Mouse (Mus musculus): Measurements from ENCODE around the gene Col20a1. TPM values are rescaled to one million over a fixed set of nuclear protein-coding genes. Genes with fewer than 3 reads are reported as not detected.

The Col20a1 gene
- 1 to 10 TPM; 1.9 to 2.1 TPM for total RNA-seq (2021)
- long read RNA-seq, partial matches to known transcripts: 1 of 3 reads
- long read RNA-seq, other reads (novel, unspliced or antisense): 2 of 3 reads

- no peak for DNase-seq (ENCODE audit: low spot score in 2 of 2)
Observed at GRCm38 (mm10) chr2:180986449-180986848, at the start of gene Col20a1. Col20a1 (plus strand) TSS chr2:180986535.

DNA sequence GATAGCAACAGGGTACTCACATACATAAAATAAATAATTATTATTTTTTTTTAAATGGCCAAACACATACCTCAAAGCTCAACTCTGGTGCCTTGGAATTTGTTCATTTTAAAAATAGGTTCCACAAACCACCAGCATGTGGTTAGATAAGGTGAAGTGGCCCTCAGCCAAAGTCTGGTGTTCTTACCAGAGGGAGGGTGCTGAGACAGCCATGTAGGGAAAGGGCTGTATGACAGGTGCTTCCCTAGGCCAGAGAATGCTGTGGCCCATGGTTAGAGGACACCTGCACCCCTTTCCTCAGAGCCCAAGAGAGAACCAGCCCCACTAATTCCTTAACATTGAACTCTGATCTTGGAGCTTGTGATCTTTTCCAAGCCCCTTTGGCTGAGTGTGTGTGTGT lies 46.1 kb upstream of the Col20a1 start:
- DNase-seq (ENCODE audit: low spot score in 2 of 2): no peak

GRCm38 (mm10) chr2:180941869-180942268 lies 44.5 kb upstream of the Col20a1 start:
- peak in 1 of 2 experiments; percentile 75 for DNase-seq (ENCODE audit: low spot score in 2 of 2)

DNA sequence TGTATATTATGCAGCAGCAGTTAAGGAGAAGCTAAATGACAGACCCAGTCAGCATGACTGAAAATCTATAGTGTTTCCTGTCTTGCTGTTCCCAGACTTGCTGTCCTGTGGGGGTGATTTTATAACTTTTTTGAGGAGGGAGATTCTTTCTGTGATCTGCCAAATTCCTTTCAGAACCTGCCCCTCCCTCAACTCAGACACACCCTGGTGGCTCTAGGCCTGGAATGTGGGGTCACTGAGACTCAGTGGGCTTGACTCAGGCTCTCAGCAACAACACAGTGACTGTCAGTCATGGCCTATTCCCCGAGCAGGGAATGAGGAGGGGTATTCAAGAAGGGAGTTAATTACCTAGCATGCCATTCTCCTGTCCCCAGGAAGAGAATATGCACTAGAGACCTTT lies 36.4 kb upstream of the Col20a1 start:
- DNase-seq (ENCODE audit: low spot score in 2 of 2): no peak

DNA sequence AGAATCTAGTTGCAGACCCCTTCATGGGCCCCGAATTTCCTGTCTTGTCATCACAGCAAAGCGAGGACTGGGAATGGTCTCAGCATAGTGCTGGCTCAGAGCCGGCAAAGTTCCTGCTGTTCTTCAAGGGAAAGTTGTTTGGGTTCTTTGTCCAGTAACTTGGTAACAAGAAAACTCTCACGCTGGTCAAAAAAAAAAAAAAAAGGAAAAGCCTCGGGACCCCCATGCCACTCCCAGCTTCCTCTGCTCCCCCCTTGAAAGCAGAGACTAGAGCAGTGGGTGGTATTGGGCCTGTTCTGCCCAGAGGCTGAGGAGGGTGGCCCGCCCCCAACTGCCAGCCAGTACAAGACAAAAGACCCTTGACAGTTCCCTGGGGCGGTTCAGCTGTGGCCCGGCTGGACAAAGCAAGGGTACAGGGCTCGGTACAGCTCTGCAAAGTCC lies 33.6 kb upstream of the Col20a1 start:
- DNase-seq (ENCODE audit: low spot score in 2 of 2): peak in 1 of 2 experiments; percentile 30

DNA sequence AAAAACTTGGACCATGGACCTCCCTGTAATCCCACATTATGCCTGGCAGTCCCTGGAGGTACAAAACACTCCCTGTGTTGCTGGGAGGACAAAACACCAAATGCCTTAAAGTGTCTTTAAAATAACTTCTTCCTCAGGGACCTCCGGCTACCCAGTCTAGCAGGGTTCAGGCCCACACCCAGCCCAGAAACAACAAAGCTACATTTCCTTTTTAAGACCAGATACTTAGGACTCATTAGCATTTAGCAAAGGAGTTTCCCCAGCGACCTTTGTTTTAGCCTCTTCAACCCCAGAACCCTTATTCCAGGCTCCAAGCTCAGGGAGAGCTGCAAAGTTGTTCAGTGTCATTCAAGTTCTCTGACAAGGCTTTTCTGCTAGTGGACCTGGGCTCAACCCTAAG lies 32.7 kb upstream of the Col20a1 start:
- no peak for DNase-seq (ENCODE audit: low spot score in 2 of 2)

GRCm38 (mm10) chr2:180954061-180955047 lies 32.0 kb upstream of the Col20a1 start, which contains the start of gene Nkain4:
Nkain4 (minus strand) TSS chr2:180954699.
- DNase-seq (ENCODE audit: low spot score in 2 of 2): peak; percentile 30 to 55

GRCm38 (mm10) chr2:180959605-180960004 lies 26.7 kb upstream of the Col20a1 start:
- no peak for DNase-seq (ENCODE audit: low spot score in 2 of 2)

DNA sequence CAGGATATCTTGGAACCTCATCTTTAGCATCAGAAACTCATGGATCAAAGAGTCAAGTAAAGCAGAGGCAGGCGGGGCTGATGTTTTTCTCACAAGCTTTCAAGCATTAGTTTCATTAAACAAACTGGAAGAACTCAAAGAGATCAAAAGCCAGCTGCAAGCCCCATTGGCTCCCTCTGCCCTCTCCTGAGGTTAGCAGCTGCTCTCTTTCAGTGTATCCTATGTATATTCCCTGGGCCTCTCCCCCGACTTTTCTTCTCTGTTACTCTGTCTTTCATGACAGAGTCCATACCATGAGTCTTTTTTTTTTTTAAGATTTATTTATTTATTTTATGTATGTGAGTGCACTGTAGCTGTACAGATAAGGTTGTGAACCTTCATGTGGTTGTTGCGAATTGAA lies 26.1 kb upstream of the Col20a1 start:
- no peak for DNase-seq (ENCODE audit: low spot score in 2 of 2)

GRCm38 (mm10) chr2:180962616-180963308 lies 23.6 kb upstream of the Col20a1 start:
- no peak for DNase-seq (ENCODE audit: low spot score in 2 of 2)

DNA sequence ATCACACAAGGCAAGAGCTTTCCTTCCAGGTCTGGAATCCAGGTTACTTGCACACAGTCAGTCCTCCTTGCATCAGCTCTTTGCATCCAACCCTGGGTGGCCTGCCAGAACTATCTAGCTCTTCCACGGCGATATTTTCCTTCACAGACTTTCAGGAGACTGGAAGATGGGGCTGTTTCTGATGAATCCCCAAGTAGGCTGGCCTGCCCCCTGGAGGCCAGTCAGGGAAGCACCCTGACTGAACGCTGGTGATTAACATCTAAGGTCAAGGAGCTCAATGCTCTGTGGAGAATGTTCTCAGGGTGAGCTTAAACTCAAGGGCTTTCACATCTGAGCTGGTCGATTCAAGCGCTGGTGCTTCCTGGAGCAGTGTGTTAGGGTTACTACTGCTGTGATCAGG lies 22.4 kb upstream of the Col20a1 start:
- DNase-seq (ENCODE audit: low spot score in 2 of 2): peak; percentile 62 to 84

DNA sequence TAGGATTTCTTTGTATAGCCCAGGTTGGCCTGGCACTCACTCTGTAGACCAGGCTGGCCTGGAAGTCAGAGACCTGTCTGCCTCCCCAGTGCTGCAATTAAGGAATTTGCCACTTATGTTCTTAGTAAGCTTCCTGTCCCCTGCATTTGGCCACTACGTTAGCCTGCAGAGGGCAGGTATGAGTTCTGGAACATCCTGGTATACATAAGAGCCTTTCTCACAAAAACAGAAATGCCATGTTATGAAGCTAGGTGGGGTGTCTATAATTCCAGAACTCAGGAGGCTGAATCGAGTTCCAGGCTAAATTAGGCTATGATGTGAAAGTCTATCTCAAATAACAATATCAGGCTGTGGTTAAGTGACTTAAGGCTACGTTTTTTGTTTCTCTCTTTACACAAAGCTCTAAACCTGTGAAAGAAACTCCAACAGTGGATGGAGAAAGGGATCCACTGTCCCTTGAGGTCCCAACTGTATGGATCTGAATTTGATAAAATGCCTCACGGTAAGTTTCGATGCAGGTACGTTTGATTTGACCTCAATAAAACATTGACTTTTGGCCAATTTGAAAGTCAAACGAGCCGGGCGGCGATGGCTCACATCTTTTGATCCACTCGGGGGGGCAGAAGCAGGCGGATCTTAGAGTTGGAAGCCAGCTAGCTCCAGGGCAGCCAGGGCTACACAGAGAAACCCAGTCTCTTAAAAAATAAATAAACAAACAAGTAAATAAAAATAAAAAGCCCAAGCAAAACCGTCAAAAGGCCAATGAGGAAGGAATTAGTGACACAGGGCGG lies 20.0 kb upstream of the Col20a1 start:
- peak in 1 of 2 experiments; percentile 34 for DNase-seq (ENCODE audit: low spot score in 2 of 2)

DNA sequence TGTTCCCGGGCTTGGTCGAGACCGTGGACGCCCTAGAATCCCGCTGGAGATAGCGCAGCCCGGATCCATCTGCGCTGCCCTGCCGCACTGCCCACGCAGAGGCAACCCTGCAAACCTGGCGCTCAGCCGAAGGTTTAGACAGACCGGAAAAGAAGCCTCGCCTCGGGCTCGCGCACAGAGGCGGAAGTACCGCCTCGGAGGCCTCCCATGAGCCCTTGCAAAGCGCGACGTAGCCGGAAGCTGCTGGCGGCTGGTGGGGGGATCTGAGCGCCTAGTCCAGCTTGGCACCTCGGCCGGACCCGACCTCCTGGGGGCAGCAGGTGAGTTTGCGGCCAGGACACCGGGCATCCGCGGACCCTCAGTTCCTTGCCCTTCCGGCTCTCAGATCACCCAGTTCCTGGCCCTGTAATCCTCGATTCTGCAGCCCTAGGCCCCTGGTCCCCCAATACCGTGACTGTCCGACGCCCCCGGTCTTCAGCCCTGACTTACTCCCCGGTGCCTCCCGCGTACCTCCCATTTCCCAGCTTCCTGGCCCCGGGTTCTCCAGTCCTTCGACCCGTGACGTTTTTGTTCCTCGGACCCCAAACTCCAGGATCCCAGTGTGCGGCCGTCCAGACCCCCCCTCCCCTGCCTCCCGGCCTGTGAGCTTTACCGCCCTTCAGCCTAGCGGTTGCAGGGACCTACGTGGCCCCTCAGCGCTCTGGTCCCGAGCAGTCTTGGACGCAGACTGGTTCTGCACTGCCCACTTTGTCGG lies 19.1 kb upstream of the Col20a1 start, which contains the start of gene Arfgap1:
Gene Arfgap1, plus strand, starts transcription at position 216 of the 754 bp plus-strand sequence.
- DNase-seq (ENCODE audit: low spot score in 2 of 2): peak; percentile 90 to 95

DNA sequence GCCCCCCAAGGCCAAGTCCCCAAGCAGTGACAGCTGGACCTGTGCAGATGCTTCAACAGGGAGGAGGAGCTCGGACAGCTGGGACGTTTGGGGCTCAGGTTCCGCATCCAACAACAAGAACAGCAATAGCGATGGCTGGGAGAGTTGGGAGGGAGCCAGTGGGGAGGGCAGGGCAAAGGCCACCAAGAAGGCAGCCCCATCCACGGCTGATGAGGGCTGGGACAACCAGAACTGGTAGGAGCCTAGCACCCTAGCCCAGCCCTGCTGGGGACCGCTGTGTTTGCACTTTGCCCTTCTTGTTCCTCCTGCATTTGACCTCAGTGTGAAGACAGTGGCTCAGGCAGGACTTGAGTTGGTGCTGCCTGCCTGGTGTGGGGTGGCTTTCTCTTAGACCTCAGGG lies 5.2 kb upstream of the Col20a1 start:
- DNase-seq (ENCODE audit: low spot score in 2 of 2): no peak

DNA sequence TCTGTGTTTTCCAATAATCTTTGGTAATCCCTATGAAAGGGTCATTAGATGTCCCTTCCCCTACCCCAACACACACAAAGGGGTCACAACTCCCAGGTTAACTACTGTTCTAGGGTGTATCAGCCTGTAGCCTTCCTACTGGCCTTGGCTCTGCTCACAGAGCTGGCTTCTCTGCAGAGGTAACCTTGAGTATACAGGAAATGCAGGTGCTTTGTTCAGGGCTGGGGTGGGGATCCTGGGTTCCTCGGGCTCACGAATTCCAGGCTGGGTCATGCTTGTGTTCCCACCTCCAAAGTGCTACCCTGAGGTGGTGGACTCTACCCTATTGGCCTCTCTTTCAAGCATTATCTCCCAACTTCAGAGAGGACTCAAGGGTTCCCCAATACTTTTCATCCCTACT lies 700 bp upstream of the Col20a1 start:
- DNase-seq (ENCODE audit: low spot score in 2 of 2): no peak

- no peak for DNase-seq (ENCODE audit: low spot score in 2 of 2)
Observed at GRCm38 (mm10) chr2:180987001-180987400, 666 bp downstream of the Col20a1 start.

DNA sequence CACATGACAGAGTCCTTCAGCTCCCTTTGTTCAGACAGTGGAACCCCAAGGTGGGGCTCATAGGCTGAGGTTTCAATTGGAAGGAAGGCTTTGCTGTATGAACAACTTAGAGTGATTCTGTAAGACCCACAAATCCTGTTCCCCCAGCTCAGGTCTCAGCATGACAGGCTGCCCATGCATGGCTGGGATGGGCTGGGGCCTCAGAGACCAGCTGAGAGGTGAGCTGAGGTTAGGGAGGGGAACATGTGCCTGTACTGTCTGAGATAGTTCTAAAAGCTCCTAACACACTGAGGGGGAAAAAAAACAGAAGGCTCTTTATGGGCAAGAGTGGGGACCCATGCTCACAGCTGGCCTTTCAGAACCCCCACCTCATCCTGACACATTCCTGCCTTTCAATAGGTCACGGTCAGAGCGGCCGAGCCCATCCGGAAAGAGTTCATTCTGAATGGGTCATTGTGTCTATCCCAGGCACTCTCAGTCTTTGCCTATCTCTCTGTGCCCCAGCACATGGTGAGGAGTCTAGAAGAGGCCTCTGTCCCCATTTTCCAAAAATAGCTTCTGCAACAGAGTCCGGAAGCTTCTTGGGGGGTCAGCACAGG lies 1.2 kb downstream of the Col20a1 start:
- DNase-seq (ENCODE audit: low spot score in 2 of 2): no peak

DNA sequence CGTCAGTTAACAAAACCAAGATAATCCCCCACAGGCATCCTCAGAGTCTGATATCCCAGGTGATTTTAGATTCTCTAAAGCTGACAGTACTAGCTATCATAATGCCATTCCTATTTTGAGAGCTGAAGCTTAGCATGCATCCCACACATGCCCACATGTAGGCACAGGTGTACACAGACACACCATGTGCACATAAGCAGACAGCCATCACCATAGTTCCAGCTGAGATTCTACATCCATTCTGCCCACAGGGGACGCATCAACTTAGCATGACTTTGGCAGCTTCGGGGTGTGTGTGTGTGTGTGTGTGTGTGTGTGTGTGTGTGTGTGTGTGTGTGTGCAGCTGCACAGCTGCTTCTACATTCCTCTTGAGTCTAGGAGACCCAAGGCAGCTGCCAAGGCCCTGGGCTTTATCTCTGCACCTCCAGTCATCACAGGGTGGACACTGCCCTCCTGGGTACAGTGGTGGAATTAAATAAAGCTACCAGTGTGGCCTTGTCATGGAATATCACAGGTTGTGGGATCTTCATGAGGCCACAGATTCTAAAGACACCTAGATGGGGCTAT lies 2.1 kb downstream of the Col20a1 start:
- DNase-seq (ENCODE audit: low spot score in 2 of 2): no peak

GRCm38 (mm10) chr2:180988948-180989347 lies 2.6 kb downstream of the Col20a1 start:
- DNase-seq (ENCODE audit: low spot score in 2 of 2): no peak
